Mouse (Mus musculus) megakaryocyte, adult 5-6 weeks (primary cell): ENCODE measurements around the gene Aldh3b2. TPM values are rescaled to one million over a fixed set of nuclear protein-coding genes. Genes with fewer than 3 reads are reported as not detected.
A peak's percentile ranks its signal among the peaks of the same experiment; 100 is the strongest.

Experiments used
- ATAC-seq: 2 replicates; pipeline ENCODE4 v1.8.0; 2016; ENCODE audit warnings: mild to moderate bottlenecking, inconsistent platforms; ENCODE audit not compliant: poor library complexity, severe bottlenecking
- total RNA-seq, 2 experiments: library from RNA; stranded (forward) in 1 of 2; stranded (reverse) in 1 of 2; fragments of 153-499, 151-499 nt in 1 of 2; fragments of 221-1000, 200-1000 nt in 1 of 2; gene quantifications; 2 replicates each; pipeline versions ENCODE4 v1.2.3 to v1.2.4; 2015 to 2017

The Aldh3b2 gene
- total RNA-seq, 2 experiments from 2014 or later = 0.18 to 0.55 TPM

- no peak for ATAC-seq
Observed at GRCm38 (mm10) chr19:3985261-3985681, 13.1 kb downstream of the Aldh3b2 start.

GRCm38 (mm10) chr19:3986334-3986733 lies 14.2 kb downstream of the Aldh3b2 start, which contains the start of gene Acy3:
Gene Acy3 (plus strand): TSS chr19:3986570.
- no peak for ATAC-seq

GRCm38 (mm10) chr19:3988066-3988465 lies 15.9 kb downstream of the Aldh3b2 start:
- ATAC-seq = no peak

- no peak for ATAC-seq
Observed at GRCm38 (mm10) chr19:3988750-3989149, 16.6 kb downstream of the Aldh3b2 start.

GRCm38 (mm10) chr19:3990804-3991203 lies 18.7 kb downstream of the Aldh3b2 start:
- no peak for ATAC-seq

GRCm38 (mm10) chr19:3991562-3991961 lies 19.4 kb downstream of the Aldh3b2 start:
- ATAC-seq = no peak

GRCm38 (mm10) chr19:3991966-3992365 lies 19.8 kb downstream of the Aldh3b2 start:
- no peak for ATAC-seq

GRCm38 (mm10) chr19:3992416-3992815 lies 20.3 kb downstream of the Aldh3b2 start, which contains the start of gene Tbx10:
Gene Tbx10 (plus strand): TSS chr19:3992752.
- no peak for ATAC-seq

- ATAC-seq = no peak
Observed at GRCm38 (mm10) chr19:3994932-3995331, 22.8 kb downstream of the Aldh3b2 start.

GRCm38 (mm10) chr19:3995505-3995904 lies 23.4 kb downstream of the Aldh3b2 start:
- ATAC-seq = no peak

GRCm38 (mm10) chr19:3996106-3996505 lies 24.0 kb downstream of the Aldh3b2 start:
- no peak for ATAC-seq

GRCm38 (mm10) chr19:3996747-3997146 lies 24.6 kb downstream of the Aldh3b2 start:
- no peak for ATAC-seq

GRCm38 (mm10) chr19:3997231-3997630 lies 25.1 kb downstream of the Aldh3b2 start:
- ATAC-seq = no peak

GRCm38 (mm10) chr19:3998335-3998734 lies 26.2 kb downstream of the Aldh3b2 start:
- no peak for ATAC-seq

- ATAC-seq = no peak
Observed at GRCm38 (mm10) chr19:3999121-3999730, 27.1 kb downstream of the Aldh3b2 start.

- ATAC-seq = peak; percentile 91
Observed at GRCm38 (mm10) chr19:4000119-4000900, 28.2 kb downstream of the Aldh3b2 start, which contains the start of the genes Nudt8 and Gm49405. Gene Nudt8 (plus strand): TSS chr19:4000580. Gene Gm49405 (plus strand): TSS chr19:4000626.

GRCm38 (mm10) chr19:4000949-4001525 lies 28.9 kb downstream of the Aldh3b2 start:
- 0 out of 2 replicates have a peak, but pooled peaks have one; percentile 1 for ATAC-seq

GRCm38 (mm10) chr19:4001752-4002151 lies 29.6 kb downstream of the Aldh3b2 start:
- ATAC-seq = no peak

GRCm38 (mm10) chr19:4003112-4003511 lies 31.0 kb downstream of the Aldh3b2 start, which contains the start of gene Doc2g:
Gene Doc2g (plus strand): TSS chr19:4003313.
- no peak for ATAC-seq

- no peak for ATAC-seq
Observed at GRCm38 (mm10) chr19:4003641-4004040, 31.5 kb downstream of the Aldh3b2 start.

GRCm38 (mm10) chr19:4004331-4004730 lies 32.2 kb downstream of the Aldh3b2 start:
- ATAC-seq = no peak
